Mouse (Mus musculus) limb, embryonic 14.5 days (tissue): ENCODE results near the gene Tmem108. TPM values are rescaled to one million over a fixed set of nuclear protein-coding genes. Genes with fewer than 3 reads are reported as not detected.

Experiments used
- ATAC-seq: fragments of 200-750 bp; cut with Nextera tagmentation; 2 replicates; pipeline ENCODE4 v1.8.0; 2017; ENCODE audit warnings: low read depth, moderate number of reproducible peaks, moderate TSS enrichment; ENCODE audit not compliant: low FRiP score
- DNase-seq: peaks from one replicate; pipeline ENCODE4 v3.0.0-alpha.2; 2015; ENCODE audit warnings: low spot score
- H3K27ac ChIP-seq: fragments of 300-500 bp; sonication (generic); replicated peaks from 2 replicates; pipeline ENCODE4 v1.5.1; 2014; ENCODE audit warnings: low read depth, mild to moderate bottlenecking, low read length, moderate library complexity, mixed read lengths
- H3K27me3 ChIP-seq: fragments of 300-500 bp; sonication (generic); 2 replicates; pipeline ENCODE4 v1.6.1; 2014; ENCODE audit warnings: low read length, mixed read lengths; ENCODE audit not compliant: control insufficient read depth, insufficient read depth
- H3K36me3 ChIP-seq: fragments of 300-500 bp; sonication (generic); 2 replicates; pipeline ENCODE4 v1.6.1; 2014; ENCODE audit warnings: mild to moderate bottlenecking, low read length, moderate library complexity, mixed read lengths; ENCODE audit not compliant: control insufficient read depth, insufficient read depth
- H3K4me1 ChIP-seq: fragments of 300-500 bp; sonication (generic); 2 replicates; pipeline ENCODE4 v1.6.1; 2014; ENCODE audit warnings: antibody characterized with exemption, low read length, mixed read lengths; ENCODE audit not compliant: control insufficient read depth, insufficient read depth
- H3K4me2 ChIP-seq: fragments of 300-500 bp; sonication (generic); replicated peaks from 2 replicates; pipeline ENCODE4 v1.6.1; 2014; ENCODE audit warnings: low read depth, mild to moderate bottlenecking, low read length, moderate library complexity; ENCODE audit not compliant: severe bottlenecking
- H3K4me3 ChIP-seq: fragments of 300-500 bp; sonication (generic); replicated peaks from 2 replicates; pipeline ENCODE4 v1.5.1; 2014; ENCODE audit warnings: low read length
- H3K9ac ChIP-seq: fragments of 300-500 bp; sonication (generic); 2 replicates; pipeline ENCODE4 v1.6.1; 2014; ENCODE audit warnings: mild to moderate bottlenecking, low read depth, low read length, moderate library complexity; ENCODE audit not compliant: severe bottlenecking
- H3K9me3 ChIP-seq: fragments of 300-500 bp; sonication (generic); 2 replicates; pipeline ENCODE4 v1.6.1; 2016; ENCODE audit warnings: low read length; ENCODE audit not compliant: control insufficient read depth
- POLR2A ChIP-seq: fragments of 200-500 bp; IDR thresholded peaks from 2 replicates; pipeline ENCODE4 v1.8.0; 2012; ENCODE audit warnings: inconsistent platforms, mild to moderate bottlenecking, moderate library complexity, borderline replicate concordance; ENCODE audit not compliant: insufficient read depth, insufficient read length; ENCODE audit errors: extremely low read depth
- WGBS: fragments of 180-500 bp; shearing (Covaris S2); extraction: QIAGEN DNeasy Blood & Tissue Kit; methylation state at CpG from one replicate; pipeline ENCODE4 v1.1.7; 2014; 5-methylcytosine and 5-hydroxymethylcytosine counted together
- polyA plus RNA-seq, 2 experiments: library from polyadenylated mRNA; depleted of rRNA in 1 of 2; stranded (reverse) in 1 of 2; unstranded in 1 of 2; fragments of >200 nt; fragmentation: Nextera tagmentation in 1 of 2; extraction: Ambion mirVana in 1 of 2; gene quantifications; 2 replicates each; pipeline versions ENCODE4 v1.2.1 to v1.2.3; 2012 to 2014

The Tmem108 gene
- polyA plus RNA-seq, 2 experiments: 8.9 to 14.8 TPM

GRCm38 (mm10) chr9:103707000-103707790, 54.4 kb downstream of the Tmem108 start:
- TF ChIP-seq POLR2A: no peak
- no peak overlapping the region for H3K4me3 ChIP-seq
- ATAC-seq: no peak
- H3K4me2 ChIP-seq: no peak overlapping the region
- no peaks in the 10 kb centered on the region for H3K27me3 ChIP-seq
- no peaks in the 10 kb centered on the region for H3K9me3 ChIP-seq
- H3K36me3 ChIP-seq: no peaks in the 10 kb centered on the region
- H3K27ac ChIP-seq: no peak overlapping the region
- WGBS: 64% methylated on average over 8 of the region's 8 CpGs
- H3K9ac ChIP-seq: no peak overlapping the region
- DNase-seq: no peak
- H3K4me1 ChIP-seq: peaks cover 7% of the 10 kb centered on the region

- no peaks in the 10 kb centered on the region for H3K36me3 ChIP-seq
- H3K4me2 ChIP-seq: no peak overlapping the region
- H3K4me3 ChIP-seq: no peak overlapping the region
- 96% methylated on average over 4 of the region's 4 CpGs for WGBS
- H3K27me3 ChIP-seq: no peaks in the 10 kb centered on the region
- H3K9ac ChIP-seq: no peak overlapping the region
- no peaks in the 10 kb centered on the region for H3K9me3 ChIP-seq
- peaks cover 7% of the 10 kb centered on the region for H3K4me1 ChIP-seq
- no peak overlapping the region for H3K27ac ChIP-seq
- TF ChIP-seq POLR2A: no peak
- DNase-seq (no peak), ATAC-seq (no peak)
Observed at GRCm38 (mm10) chr9:103705717-103706116, 55.9 kb downstream of the Tmem108 start.

GRCm38 (mm10) chr9:103703014-103703413, 58.6 kb downstream of the Tmem108 start:
- H3K4me2 ChIP-seq: no peak overlapping the region
- H3K9ac ChIP-seq: no peak overlapping the region
- H3K9me3 ChIP-seq: no peaks in the 10 kb centered on the region
- ATAC-seq (no peak), DNase-seq (no peak)
- 90% methylated on average over 16 of the region's 16 CpGs for WGBS
- no peak overlapping the region for H3K4me3 ChIP-seq
- no peak overlapping the region for H3K27ac ChIP-seq
- H3K4me1 ChIP-seq: peaks cover 2% of the 10 kb centered on the region
- no peak for TF ChIP-seq POLR2A
- no peaks in the 10 kb centered on the region for H3K27me3 ChIP-seq
- no peaks in the 10 kb centered on the region for H3K36me3 ChIP-seq

- no peak overlapping the region for H3K4me2 ChIP-seq
- H3K27ac ChIP-seq: no peak overlapping the region
- no peak for ATAC-seq
- no peak for DNase-seq
- TF ChIP-seq POLR2A: no peak
- no peaks in the 10 kb centered on the region for H3K27me3 ChIP-seq
- H3K9ac ChIP-seq: no peak overlapping the region
- no peak overlapping the region for H3K4me3 ChIP-seq
- H3K4me1 ChIP-seq: no peaks in the 10 kb centered on the region
- no peaks in the 10 kb centered on the region for H3K9me3 ChIP-seq
- no peaks in the 10 kb centered on the region for H3K36me3 ChIP-seq
- WGBS: 92% methylated on average over 5 of the region's 5 CpGs
Observed at GRCm38 (mm10) chr9:103702452-103702851, 59.2 kb downstream of the Tmem108 start.

GRCm38 (mm10) chr9:103701448-103701847, 60.2 kb downstream of the Tmem108 start:
- H3K27ac ChIP-seq: no peak overlapping the region
- no peak overlapping the region for H3K4me3 ChIP-seq
- DNase-seq (no peak), ATAC-seq (no peak)
- TF ChIP-seq POLR2A: no peak
- H3K9me3 ChIP-seq: no peaks in the 10 kb centered on the region
- H3K27me3 ChIP-seq: no peaks in the 10 kb centered on the region
- no peak overlapping the region for H3K9ac ChIP-seq
- no peaks in the 10 kb centered on the region for H3K4me1 ChIP-seq
- H3K4me2 ChIP-seq: no peak overlapping the region
- no peaks in the 10 kb centered on the region for H3K36me3 ChIP-seq
- WGBS: 86% methylated on average over 4 of the region's 4 CpGs
